Mouse (Mus musculus) liver, embryonic 14.5 days (tissue): ENCODE measurements around the gene Nr1h2. TPM values are rescaled to one million over a fixed set of nuclear protein-coding genes. Genes with fewer than 3 reads are reported as not detected.

Experiments used
- ATAC-seq: fragments of 200-750 bp; cut with Nextera tagmentation; 2 replicates; pipeline ENCODE4 v1.8.0; 2017; ENCODE audit warnings: moderate number of reproducible peaks, mild to moderate bottlenecking, moderate library complexity; ENCODE audit not compliant: insufficient read depth
- DNase-seq, 3 experiments: peaks; one replicate each; pipeline ENCODE4 v3.0.0-alpha.2; 2012 to 2013; ENCODE audit warnings: low read depth in 3 of 3, low spot score in 3 of 3
- H3K27ac ChIP-seq: fragments of 300-500 bp; sonication (generic); 2 replicates; pipeline ENCODE4 v1.5.1; 2014; ENCODE audit warnings: moderate library complexity, mild to moderate bottlenecking, control low read depth, inconsistent platforms
- H3K27me3 ChIP-seq: fragments of 300-500 bp; sonication (generic); 2 replicates; pipeline ENCODE4 v1.6.1; 2014; ENCODE audit warnings: mild to moderate bottlenecking, low read length, moderate library complexity; ENCODE audit not compliant: control insufficient read depth, insufficient read depth
- H3K36me3 ChIP-seq: fragments of 300-500 bp; sonication (generic); replicated peaks from 2 replicates; pipeline ENCODE4 v1.6.1; 2014; ENCODE audit warnings: low read depth; ENCODE audit not compliant: control insufficient read depth, insufficient read depth
- H3K4me1 ChIP-seq, 2 experiments: fragments of 200-500 bp in 1 of 2; fragments of 300-500 bp in 1 of 2; sonication (generic) in 1 of 2; replicated peaks; 2 replicates each; pipeline ENCODE4 v1.6.1; 2012 to 2014; ENCODE audit warnings: antibody characterized with exemption in 1 of 2, inconsistent platforms in 1 of 2, low read length in 1 of 2; ENCODE audit not compliant: control insufficient read depth in 2 of 2, insufficient read depth in 2 of 2
- H3K4me2 ChIP-seq: fragments of 300-500 bp; sonication (generic); 2 replicates; pipeline ENCODE4 v1.6.1; 2014; ENCODE audit warnings: low read depth, mild to moderate bottlenecking, control low read depth, moderate library complexity
- H3K4me3 ChIP-seq, 2 experiments: fragments of 200-500 bp in 1 of 2; fragments of 300-500 bp in 1 of 2; sonication (generic) in 1 of 2; 2 replicates each; pipeline ENCODE4 v1.5.1; 2012 to 2014; ENCODE audit warnings: low read depth in 2 of 2, low read length in 2 of 2, mild to moderate bottlenecking in 2 of 2, control low read depth in 1 of 2, inconsistent platforms in 1 of 2, moderate library complexity in 1 of 2; ENCODE audit not compliant: insufficient read depth in 1 of 2
- H3K9ac ChIP-seq: fragments of 300-500 bp; sonication (generic); replicated peaks from 2 replicates; pipeline ENCODE4 v1.6.1; 2014; ENCODE audit warnings: mild to moderate bottlenecking, control low read depth, moderate library complexity
- H3K9me3 ChIP-seq: fragments of 300-500 bp; sonication (generic); 2 replicates; pipeline ENCODE4 v1.6.1; 2016; ENCODE audit warnings: low read length, mixed read lengths; ENCODE audit not compliant: control insufficient read depth
- CTCF ChIP-seq: IDR thresholded peaks from 2 replicates; pipeline ENCODE4 v1.5.1; 2016; ENCODE audit warnings: antibody characterized with exemption, low read depth, control low read depth
- EP300 ChIP-seq: IDR thresholded peaks from 2 replicates; pipeline ENCODE4 v1.6.1; 2016; ENCODE audit warnings: antibody characterized with exemption, low read depth
- WGBS: fragments of 180-500 bp; shearing (Covaris S2); extraction: QIAGEN DNeasy Blood & Tissue Kit; methylation state at CpG from one replicate; pipeline ENCODE4 v1.1.7; 2014; ENCODE audit not compliant: insufficient replicate concordance; 5-methylcytosine and 5-hydroxymethylcytosine counted together
- polyA plus RNA-seq, 2 experiments: library from polyadenylated mRNA; depleted of rRNA in 1 of 2; stranded (reverse) in 1 of 2; unstranded in 1 of 2; fragments of >200 nt; fragmentation: Nextera tagmentation in 1 of 2; extraction: Ambion mirVana in 1 of 2; gene quantifications; 2 replicates each; pipeline versions ENCODE4 v1.2.1 to v1.2.3; 2012 to 2014

Gene Nr1h2
- polyA plus RNA-seq, 2 experiments: 30.8 to 38.1 TPM

- Histone ChIP-seq H3K9me3 (no peaks in the 10 kb centered on the region), H3K4me1 (no peaks in the 10 kb centered on the region), H3K9ac (no peak overlapping the region), H3K4me3 (no peak overlapping the region), H3K36me3 (no peaks in the 10 kb centered on the region), H3K27me3 (peaks cover 16% of the 10 kb centered on the region), H3K4me2 (no peak overlapping the region), H3K27ac (no peak overlapping the region)
- 57% methylated on average over 12 of the region's 12 CpGs for WGBS
- TF ChIP-seq CTCF (no peak), EP300 (no peak)
- no peak for DNase-seq
- no peak for ATAC-seq
Observed at GRCm38 (mm10) chr7:44598336-44598735, 44.6 kb upstream of the Nr1h2 start.

GRCm38 (mm10) chr7:44597666-44598065, 43.9 kb upstream of the Nr1h2 start:
- H3K27me3 ChIP-seq: peaks cover 16% of the 10 kb centered on the region

DNA sequence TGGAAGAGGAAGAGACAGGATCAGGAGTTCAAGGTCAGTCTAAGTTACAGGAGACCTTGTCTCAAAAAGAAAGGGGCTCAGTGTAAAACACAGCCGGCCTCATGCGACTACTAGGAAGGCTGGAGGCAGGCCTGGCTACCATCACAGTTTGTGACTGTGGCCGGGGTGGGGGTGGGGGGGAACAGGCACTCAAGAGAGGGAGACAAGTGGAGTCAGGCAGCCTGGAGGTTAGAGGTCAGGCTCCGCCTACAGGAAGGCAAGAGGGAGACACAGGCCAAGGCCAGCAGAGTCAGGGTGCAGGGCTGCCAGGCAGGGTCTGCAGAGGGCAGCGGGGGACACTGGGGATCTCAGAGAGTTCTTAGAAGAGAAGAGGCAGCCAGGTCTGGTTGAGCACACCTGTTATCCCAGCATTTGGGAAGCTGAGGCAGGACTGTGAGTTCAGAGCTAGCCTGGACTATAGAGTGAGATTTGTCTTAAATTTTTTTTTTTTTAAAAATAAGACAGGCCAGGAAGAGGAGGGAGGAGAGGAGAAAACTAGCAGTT, 43.3 kb upstream of the Nr1h2 start:
- WGBS: 42% methylated on average over 5 of the region's 5 CpGs
- ATAC-seq (no peak), DNase-seq (no peak)
- Histone ChIP-seq H3K4me1 (no peaks in the 10 kb centered on the region), H3K27ac (no peak overlapping the region), H3K9me3 (no peaks in the 10 kb centered on the region), H3K27me3 (peaks cover 20% of the 10 kb centered on the region), H3K4me2 (no peak overlapping the region), H3K9ac (no peak overlapping the region), H3K4me3 (no peak overlapping the region), H3K36me3 (no peaks in the 10 kb centered on the region)
- TF ChIP-seq CTCF (no peak), EP300 (no peak)

More at GRCm38 (mm10) chr7:44597666-44598065, 43.9 kb upstream of the Nr1h2 start:
- Histone ChIP-seq H3K27ac (no peak overlapping the region), H3K4me1 (no peaks in the 10 kb centered on the region), H3K9ac (no peak overlapping the region), H3K36me3 (no peaks in the 10 kb centered on the region), H3K9me3 (no peaks in the 10 kb centered on the region), H3K4me2 (no peak overlapping the region), H3K4me3 (no peak overlapping the region)
- no peak for DNase-seq
- WGBS: 79% methylated on average over 4 of the region's 4 CpGs
- ATAC-seq: no peak
- no peak for TF ChIP-seq EP300
- no peak for TF ChIP-seq CTCF

GRCm38 (mm10) chr7:44596051-44596450, 42.3 kb upstream of the Nr1h2 start:
- ATAC-seq (no peak), DNase-seq (no peak)
- H3K27me3 ChIP-seq: peaks cover 27% of the 10 kb centered on the region
- no peaks in the 10 kb centered on the region for H3K4me1 ChIP-seq
- H3K9ac ChIP-seq: no peak overlapping the region
- no peaks in the 10 kb centered on the region for H3K9me3 ChIP-seq
- no peak overlapping the region for H3K4me2 ChIP-seq
- H3K36me3 ChIP-seq: no peaks in the 10 kb centered on the region
- H3K4me3 ChIP-seq: no peak overlapping the region
- no peak for TF ChIP-seq CTCF
- TF ChIP-seq EP300: no peak
- 60% methylated on average over 6 of the region's 6 CpGs for WGBS
- H3K27ac ChIP-seq: no peak overlapping the region

GRCm38 (mm10) chr7:44595131-44595561, 41.4 kb upstream of the Nr1h2 start:
- no peak for DNase-seq
- Histone ChIP-seq H3K4me1 (0 out of 4 replicates have a peak, but pooled peaks cover 0 to 1% of the 10 kb centered on the region in 2 experiments), H3K27ac (no peak overlapping the region), H3K4me3 (no peak overlapping the region), H3K4me2 (no peak overlapping the region), H3K27me3 (peaks cover 36% of the 10 kb centered on the region), H3K9ac (no peak overlapping the region), H3K36me3 (no peaks in the 10 kb centered on the region), H3K9me3 (no peaks in the 10 kb centered on the region)
- 77% methylated on average over 20 of the region's 20 CpGs for WGBS
- TF ChIP-seq EP300 (no peak), CTCF (no peak)
- no peak for ATAC-seq
